Mouse (Mus musculus): ENCODE results near the gene Zfp410. TPM values are rescaled to one million over a fixed set of nuclear protein-coding genes. Genes with fewer than 3 reads are reported as not detected.

Zfp410 gene
- polyA plus RNA-seq, 2 experiments: 23.6 to 35.1 TPM

DNA sequence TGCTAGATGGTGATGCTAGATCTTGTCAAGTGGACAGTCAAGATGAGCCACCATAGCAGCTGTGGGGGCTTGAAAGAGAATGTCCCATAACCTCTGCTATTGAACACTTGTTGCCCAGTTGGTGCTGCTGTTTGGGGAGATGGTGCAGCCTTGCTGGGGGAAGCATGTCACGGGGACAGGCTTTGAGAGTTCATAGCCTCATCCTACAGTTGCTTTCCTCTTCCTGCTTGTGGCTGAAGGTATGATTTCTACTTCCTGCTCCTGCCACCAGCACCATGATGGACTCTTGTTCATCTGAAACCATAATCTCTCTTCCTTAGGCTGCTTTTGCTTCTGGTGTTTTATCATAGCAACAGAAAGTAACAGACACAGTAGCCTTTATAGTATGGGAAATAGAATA is 12.1 kb upstream of the Zfp410 start:
- Histone ChIP-seq H3K4me2 (ENCODE audit: low read depth) (no peak overlapping the region), H3K27ac (no peak overlapping the region), H3K36me3 (replicated peaks; ENCODE audit: control insufficient read depth, insufficient read depth, low read depth) (peaks cover 29% of the 10 kb centered on the region), H3K9me3 (ENCODE audit: control insufficient read depth, low read length) (no peaks in the 10 kb centered on the region), H3K4me1 (replicated peaks; ENCODE audit: control insufficient read depth in 2 of 2, insufficient read depth in 2 of 2, low read length in 1 of 2) (peaks cover 0 to 2% of the 10 kb centered on the region in 2 experiments; a peak in 2 of 4 replicates), H3K9ac (replicated peaks) (no peak overlapping the region), H3K4me3 (ENCODE audit: insufficient read depth in 1 of 2, low read depth in 2 of 2, low read length in 2 of 2) (no peak overlapping the region), H3K27me3 (ENCODE audit: control insufficient read depth, insufficient read depth, low read length) (no peaks in the 10 kb centered on the region)
- 45% methylated on average over 1 of the region's 1 CpGs for WGBS (ENCODE audit: insufficient replicate concordance)
- DNase-seq (ENCODE audit: low read depth in 3 of 3, low spot score in 3 of 3) (no peak), ATAC-seq (ENCODE audit: insufficient read depth) (no peak)
- TF ChIP-seq CTCF (IDR thresholded peaks at IDR 0.05; ENCODE audit: low read depth): no peak
- TF ChIP-seq EP300 (IDR thresholded peaks at IDR 0.05; ENCODE audit: low read depth): no peak

DNA sequence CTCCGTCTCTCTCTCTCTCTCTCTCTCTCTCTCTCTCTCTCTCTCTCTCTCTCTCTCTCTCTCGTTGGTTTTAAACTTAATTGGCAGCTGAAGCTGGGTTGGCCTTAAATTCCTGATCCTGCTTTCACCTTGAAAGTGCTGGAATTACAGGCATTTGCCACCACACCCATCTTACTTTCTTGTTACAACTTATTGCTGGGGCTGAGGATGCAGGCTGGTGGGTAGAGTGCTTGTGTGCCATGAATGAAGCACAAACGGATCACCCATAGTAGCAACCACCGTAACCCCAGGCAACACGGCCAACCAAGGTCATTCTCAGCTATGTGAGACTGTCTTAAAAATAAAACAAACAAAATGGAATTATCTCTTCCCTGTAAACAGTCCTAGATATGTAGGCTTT is 5.3 kb upstream of the Zfp410 start:
- WGBS (ENCODE audit: insufficient replicate concordance): 83% methylated on average over 4 of the region's 5 CpGs
- no peak overlapping the region for H3K4me2 ChIP-seq (ENCODE audit: low read depth)
- no peak for DNase-seq (ENCODE audit: low read depth in 3 of 3, low spot score in 3 of 3)

DNA sequence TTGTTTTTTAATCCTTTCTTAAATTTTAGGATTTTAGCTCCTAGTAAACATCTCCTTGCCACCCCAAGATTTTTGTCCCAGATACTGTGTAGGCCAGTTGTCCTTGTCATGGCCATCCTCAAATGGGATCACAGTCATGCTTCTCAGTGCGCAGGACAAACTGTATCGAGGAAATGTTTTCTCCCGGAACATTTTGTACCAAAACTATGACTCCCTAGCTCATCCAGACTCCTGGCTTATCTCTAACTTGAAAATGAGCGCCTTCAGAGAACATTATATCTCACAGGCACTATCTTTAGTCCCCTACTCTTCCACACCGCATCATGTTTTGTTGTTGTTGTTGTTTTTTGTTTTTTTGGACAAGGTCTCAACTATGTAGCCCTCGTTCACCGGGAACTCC is 646 bp upstream of the Zfp410 start:
- Histone ChIP-seq H3K27me3 (ENCODE audit: control insufficient read depth, insufficient read depth, low read length) (no peaks in the 10 kb centered on the region), H3K9ac (replicated peaks) (peak overlapping the region; percentile 98), H3K4me3 (ENCODE audit: insufficient read depth in 1 of 2, low read depth in 2 of 2, low read length in 2 of 2) (peak overlapping the region; percentile 86 to 96), H3K9me3 (ENCODE audit: control insufficient read depth, low read length) (no peaks in the 10 kb centered on the region), H3K36me3 (replicated peaks; ENCODE audit: control insufficient read depth, insufficient read depth, low read depth) (no peaks in the 10 kb centered on the region; the same call in 1 of the 2 replicates), H3K4me2 (ENCODE audit: low read depth) (peak overlapping the region; percentile 94), H3K4me1 (replicated peaks; ENCODE audit: control insufficient read depth in 2 of 2, insufficient read depth in 2 of 2, low read length in 1 of 2) (peaks cover 20 to 22% of the 10 kb centered on the region in 2 experiments), H3K27ac (peak overlapping the region; percentile 78)
- no peak for ATAC-seq (ENCODE audit: insufficient read depth)
- TF ChIP-seq EP300 (IDR thresholded peaks at IDR 0.05; ENCODE audit: low read depth): no peak
- DNase-seq (ENCODE audit: low read depth in 3 of 3, low spot score in 3 of 3): no peak
- 40% methylated on average over 7 of the region's 7 CpGs for WGBS (ENCODE audit: insufficient replicate concordance)

More for the DNA sequence above, 5.3 kb upstream of the Zfp410 start:
- no peak overlapping the region for H3K9ac ChIP-seq (replicated peaks)
- no peak overlapping the region for H3K4me3 ChIP-seq (ENCODE audit: insufficient read depth in 1 of 2, low read depth in 2 of 2, low read length in 2 of 2)
- peaks cover 5 to 8% of the 10 kb centered on the region in 2 experiments for H3K4me1 ChIP-seq (replicated peaks; ENCODE audit: control insufficient read depth in 2 of 2, insufficient read depth in 2 of 2, low read length in 1 of 2)
- ATAC-seq (ENCODE audit: insufficient read depth): no peak
- peaks cover 11% of the 10 kb centered on the region for H3K36me3 ChIP-seq (replicated peaks; ENCODE audit: control insufficient read depth, insufficient read depth, low read depth)
- H3K9me3 ChIP-seq (ENCODE audit: control insufficient read depth, low read length): no peaks in the 10 kb centered on the region
- no peak overlapping the region for H3K27ac ChIP-seq
- no peaks in the 10 kb centered on the region for H3K27me3 ChIP-seq (ENCODE audit: control insufficient read depth, insufficient read depth, low read length)
- TF ChIP-seq CTCF (IDR thresholded peaks at IDR 0.05; ENCODE audit: low read depth): no peak
- TF ChIP-seq EP300 (IDR thresholded peaks at IDR 0.05; ENCODE audit: low read depth): no peak

GRCm38 (mm10) chr12:84327111-84327512 is 10.5 kb downstream of the Zfp410 start:
- Histone ChIP-seq H3K4me3 (ENCODE audit: insufficient read depth in 1 of 2, low read depth in 2 of 2, low read length in 2 of 2) (no peak overlapping the region), H3K4me2 (ENCODE audit: low read depth) (no peak overlapping the region), H3K27ac (no peak overlapping the region), H3K9ac (replicated peaks) (no peak overlapping the region), H3K36me3 (replicated peaks; ENCODE audit: control insufficient read depth, insufficient read depth, low read depth) (peaks cover 54% of the 10 kb centered on the region), H3K4me1 (replicated peaks; ENCODE audit: control insufficient read depth in 2 of 2, insufficient read depth in 2 of 2, low read length in 1 of 2) (no peaks in the 10 kb centered on the region), H3K27me3 (ENCODE audit: control insufficient read depth, insufficient read depth, low read length) (no peaks in the 10 kb centered on the region), H3K9me3 (ENCODE audit: control insufficient read depth, low read length) (no peaks in the 10 kb centered on the region)
- TF ChIP-seq EP300 (IDR thresholded peaks at IDR 0.05; ENCODE audit: low read depth): no peak
- TF ChIP-seq CTCF (IDR thresholded peaks at IDR 0.05; ENCODE audit: low read depth): no peak
- WGBS (ENCODE audit: insufficient replicate concordance): 63% methylated on average over 4 of the region's 4 CpGs
- ATAC-seq (ENCODE audit: insufficient read depth): no peak
- DNase-seq (ENCODE audit: low read depth in 3 of 3, low spot score in 3 of 3): no peak

DNA sequence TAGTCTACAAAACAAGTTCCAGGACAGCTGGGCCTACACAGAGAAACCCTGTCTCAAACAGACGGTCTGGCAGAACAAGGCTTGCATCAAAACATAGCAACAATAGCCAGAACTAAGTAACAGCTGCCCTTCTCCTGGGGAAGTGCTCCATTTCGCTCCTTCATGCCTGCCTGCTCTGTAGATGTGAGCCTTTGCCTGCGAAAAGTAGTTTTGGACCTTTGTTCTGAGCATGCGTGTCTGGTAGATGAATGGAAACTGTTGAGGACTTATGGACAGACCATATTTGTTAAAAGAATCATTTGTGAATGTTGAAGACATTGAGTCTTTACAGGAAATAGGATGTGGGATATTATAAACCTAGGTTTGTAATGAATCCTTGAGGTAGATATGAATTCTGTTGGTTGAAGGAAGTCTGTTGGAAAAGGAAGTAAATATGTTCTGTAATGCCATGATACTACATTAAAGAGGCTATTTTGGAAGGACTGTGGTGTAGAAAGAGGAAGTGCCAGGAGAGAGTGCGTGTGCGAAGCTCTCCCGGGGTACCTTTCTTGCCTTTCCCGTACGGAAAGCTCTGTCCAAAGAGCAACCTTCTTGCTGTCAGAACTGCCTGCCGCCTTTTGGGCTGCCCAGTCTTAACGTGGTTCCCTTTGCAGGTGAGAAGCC is 20.4 kb downstream of the Zfp410 start:
- H3K27me3 ChIP-seq (ENCODE audit: control insufficient read depth, insufficient read depth, low read length): no peaks in the 10 kb centered on the region
- H3K27ac ChIP-seq: no peak overlapping the region
- TF ChIP-seq CTCF (IDR thresholded peaks at IDR 0.05; ENCODE audit: low read depth) (no peak), EP300 (IDR thresholded peaks at IDR 0.05; ENCODE audit: low read depth) (no peak)
- no peaks in the 10 kb centered on the region for H3K9me3 ChIP-seq (ENCODE audit: control insufficient read depth, low read length)
- WGBS (ENCODE audit: insufficient replicate concordance): 44% methylated on average over 11 of the region's 11 CpGs
- DNase-seq (ENCODE audit: low read depth in 3 of 3, low spot score in 3 of 3) (no peak), ATAC-seq (ENCODE audit: insufficient read depth) (no peak)
- H3K36me3 ChIP-seq (replicated peaks; ENCODE audit: control insufficient read depth, insufficient read depth, low read depth): peaks cover 70% of the 10 kb centered on the region
- no peak overlapping the region for H3K4me3 ChIP-seq (ENCODE audit: insufficient read depth in 1 of 2, low read depth in 2 of 2, low read length in 2 of 2)
- no peak overlapping the region for H3K9ac ChIP-seq (replicated peaks)
- H3K4me1 ChIP-seq (replicated peaks; ENCODE audit: control insufficient read depth in 2 of 2, insufficient read depth in 2 of 2, low read length in 1 of 2): no peaks in the 10 kb centered on the region
- H3K4me2 ChIP-seq (ENCODE audit: low read depth): no peak overlapping the region
